Mouse (Mus musculus) ES-Bruce4 (cell line): Measurements from ENCODE around the gene Baz2b.

ENCODE experiments used
- CTCF ChIP-seq: IDR thresholded peaks from one replicate; pipeline ENCODE4 v1.8.1; 2011; ENCODE audit warnings: low read depth, low read length
- EP300 ChIP-seq: IDR thresholded peaks from 2 replicates; pipeline ENCODE4 v1.6.1; 2011; ENCODE audit warnings: low read depth, low read length; ENCODE audit not compliant: insufficient read depth
- POLR2A ChIP-seq: IDR thresholded peaks from one replicate; pipeline ENCODE4 v1.8.1; 2011; ENCODE audit warnings: low read length; ENCODE audit not compliant: insufficient read depth

DNA sequence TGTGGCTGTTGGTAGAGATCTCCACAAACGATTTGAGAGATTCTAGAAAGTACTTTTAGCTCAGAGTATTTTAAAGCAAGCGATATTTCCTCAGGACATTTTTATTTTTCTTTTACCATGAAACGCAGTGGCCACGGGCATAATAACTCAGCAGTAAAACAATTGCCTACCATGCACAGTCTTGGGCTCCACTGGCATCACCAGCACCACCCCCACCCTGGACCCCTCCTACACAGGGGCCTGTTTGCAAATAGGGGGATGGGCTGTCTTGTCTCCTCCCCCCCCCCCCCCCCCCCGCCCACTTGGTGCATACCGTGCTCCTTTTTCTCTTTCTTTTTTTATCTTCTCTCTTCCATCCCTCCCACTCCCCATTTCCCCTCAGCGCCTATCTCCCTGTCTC lies 311.5 kb downstream of the Baz2b start:
- TF ChIP-seq CTCF (no peak), EP300 (no peak), POLR2A (no peak)
